Mouse (Mus musculus) ovary, postnatal 14 days (tissue): ENCODE results near the gene Olfr150.
"Not testable (repeated sequence)": the region's sequence is repeated elsewhere in the genome, so short reads cannot be mapped to it uniquely, and the experiment has no call there.

Experiments
- DNase-seq: peaks from one replicate; pipeline ENCODE4 v3.0.0; 2022; ENCODE audit warnings: low spot score

Olfr150 gene

DNA sequence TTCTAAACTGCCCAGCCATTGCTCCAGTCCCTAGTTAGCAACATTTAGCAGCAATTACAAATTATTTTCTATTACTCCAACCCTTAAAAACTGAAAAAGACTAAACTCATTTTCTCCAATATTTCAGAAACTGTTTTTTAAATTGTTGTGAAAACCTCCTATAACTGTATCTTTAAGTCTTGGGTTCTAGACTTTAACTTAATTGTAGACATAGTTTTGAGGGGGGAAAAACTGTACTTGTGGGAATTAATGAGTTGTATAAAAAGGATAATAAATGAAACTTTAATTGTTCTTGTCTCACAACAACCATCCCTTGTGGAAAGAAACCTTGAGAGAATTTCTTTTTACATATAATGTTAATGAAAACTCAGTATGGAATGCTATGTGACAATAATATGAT, at the start of gene Olfr150:
Gene Olfr150, plus strand, starts transcription at position 301 of the 400 bp plus-strand sequence.
- no peak for DNase-seq

GRCm38 (mm10) chr9:39701123-39701522, 29.7 kb upstream of the Olfr150 start:
- DNase-seq, result not testable (repeated sequence)

DNA sequence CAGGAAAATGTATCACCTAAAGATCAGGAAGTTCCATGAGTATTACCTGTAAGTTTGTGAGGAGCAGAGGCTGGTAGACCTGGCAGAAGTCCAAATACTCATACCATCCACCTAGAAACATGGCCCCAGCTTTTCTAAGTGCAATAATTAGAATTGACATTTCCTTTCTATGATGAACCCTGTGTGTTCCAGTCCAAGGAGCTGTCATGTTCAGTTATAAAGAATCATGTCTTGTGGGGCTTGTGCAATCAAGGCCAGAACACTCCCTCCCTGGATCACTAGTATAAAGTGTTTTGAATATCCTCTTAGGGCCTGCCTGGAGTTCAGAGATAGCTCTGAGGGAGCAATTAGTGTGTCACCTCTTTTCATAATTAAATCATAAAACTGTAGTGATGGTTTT, 23.8 kb upstream of the Olfr150 start, which contains the start of gene Olfr149:
Gene Olfr149, minus strand, starts transcription at position 101 of the 400 bp plus-strand sequence.
- no peak for DNase-seq

GRCm38 (mm10) chr9:39708958-39709357, 21.8 kb upstream of the Olfr150 start:
- peak; percentile 20 for DNase-seq

DNA sequence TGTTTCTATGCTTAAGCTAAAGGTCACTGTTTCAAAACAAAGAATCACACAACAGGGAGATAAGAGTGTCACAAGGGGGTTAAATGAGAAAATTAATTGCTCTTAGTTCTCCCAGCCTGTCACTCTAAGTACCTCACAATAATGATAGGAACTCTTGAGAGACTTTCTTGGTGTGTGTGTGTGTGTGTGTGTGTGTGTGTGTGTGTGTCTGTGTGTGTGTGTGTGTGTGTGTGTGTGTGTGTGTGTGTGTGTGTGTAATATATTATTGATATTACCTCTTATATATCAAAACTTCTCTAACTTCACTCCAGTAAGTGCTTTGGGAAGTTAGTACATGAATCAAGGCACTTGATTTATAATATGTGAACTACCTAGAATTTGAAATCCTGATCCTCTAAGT, 19.7 kb upstream of the Olfr150 start, which contains the start of gene Olfr965:
Gene Olfr965, plus strand, starts transcription at position 301 of the 400 bp plus-strand sequence.
- no peak for DNase-seq

DNA sequence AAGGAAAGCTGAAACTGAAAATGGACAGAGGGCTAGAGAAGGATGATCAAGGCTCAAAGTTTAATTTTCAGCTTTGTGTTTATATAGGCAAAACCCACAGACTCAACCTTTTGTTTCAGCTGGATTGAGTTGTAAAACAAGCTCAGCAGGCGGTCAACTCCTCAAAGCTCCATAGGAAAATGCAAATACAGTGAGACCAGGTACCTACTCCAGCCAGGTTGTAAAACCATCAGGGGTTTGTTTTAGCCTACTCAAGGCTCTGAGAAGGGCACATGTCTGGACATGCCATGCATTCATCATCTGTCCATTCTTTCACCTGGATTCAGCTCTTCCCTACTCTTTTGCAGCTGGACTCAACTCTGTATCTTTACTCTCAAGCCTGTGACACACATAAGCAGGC, 10.0 kb downstream of the Olfr150 start:
- DNase-seq, result no peak

GRCm38 (mm10) chr9:39745949-39746348, 15.2 kb downstream of the Olfr150 start, which contains the start of gene Olfr967:
Olfr967 (plus strand) TSS chr9:39746249.
- no peak for DNase-seq

DNA sequence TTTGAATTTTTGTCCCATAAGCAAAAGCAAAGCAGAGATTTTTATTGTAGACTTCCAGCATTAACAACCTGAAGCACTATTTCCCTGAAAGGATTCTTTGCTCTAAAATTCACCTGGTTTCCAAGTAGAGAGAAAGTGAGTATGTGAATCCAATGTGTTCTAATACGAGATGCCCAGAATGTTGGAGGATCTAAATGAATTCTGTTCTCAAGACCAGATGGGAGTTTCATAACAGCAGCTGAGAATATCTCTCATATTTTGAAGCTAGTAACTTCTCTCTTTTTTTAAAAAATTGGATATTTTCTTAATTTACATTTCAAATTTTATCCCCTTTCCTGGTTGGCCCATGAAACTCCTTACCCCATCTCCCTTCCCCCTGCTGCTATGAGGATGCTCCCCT, 15.7 kb downstream of the Olfr150 start:
- DNase-seq, result no peak

DNA sequence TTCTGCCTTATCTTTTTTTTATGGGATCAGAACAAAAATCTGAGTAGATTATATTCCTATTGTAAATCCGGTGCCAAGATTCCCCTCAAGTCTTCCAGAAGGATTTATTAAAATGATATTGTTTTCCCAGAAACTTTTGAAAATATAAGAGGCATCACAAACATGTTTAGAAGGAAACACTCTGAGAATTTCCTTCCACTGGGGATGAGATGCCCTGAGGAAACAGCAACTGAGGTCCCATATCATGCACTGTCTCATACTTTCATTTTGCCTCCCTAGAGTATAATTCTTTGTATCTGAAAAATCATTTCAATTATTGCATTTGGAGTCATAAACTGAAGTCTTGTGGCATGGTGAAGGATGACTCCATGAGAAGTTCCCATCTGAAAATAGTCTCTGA, 52.4 kb downstream of the Olfr150 start, which contains the start of gene Olfr968:
Gene Olfr968, minus strand, starts transcription at position 101 of the 400 bp plus-strand sequence.
- no peak for DNase-seq
